Mouse (Mus musculus): ENCODE data around the gene Polr1d. TPM values are rescaled to one million over a fixed set of nuclear protein-coding genes. Genes with fewer than 3 reads are reported as not detected.

Polr1d gene
- polyA plus RNA-seq, 1 experiment = 33.0 TPM

- H3K4me3 ChIP-seq (ENCODE audit: low read depth, low read length) = no peak overlapping the region
- WGBS = 81% methylated on average over 6 of the region's 6 CpGs
- TF ChIP-seq POLR2A (IDR thresholded peaks at IDR 0.05; ENCODE audit: low read depth, low read length) (no peak), CTCF (IDR thresholded peaks at IDR 0.05; ENCODE audit: extremely low read depth, insufficient read length, insufficient replicate concordance, low read depth, low read length) (no peak)
- no peak overlapping the region for H3K27ac ChIP-seq (ENCODE audit: insufficient read depth, low read depth, low read length)
- peaks cover 14% of the 10 kb centered on the region for H3K4me1 ChIP-seq (ENCODE audit: control insufficient read depth, insufficient read depth, insufficient read length, low read length)
- no peaks in the 10 kb centered on the region for H3K36me3 ChIP-seq (ENCODE audit: control insufficient read depth, insufficient read depth, low read length)
- no peaks in the 10 kb centered on the region for H3K27me3 ChIP-seq (ENCODE audit: control insufficient read depth, insufficient read depth, low read length)
Measured at GRCm38 (mm10) chr5:147054328-147054727, 22.5 kb upstream of the Polr1d start.

DNA sequence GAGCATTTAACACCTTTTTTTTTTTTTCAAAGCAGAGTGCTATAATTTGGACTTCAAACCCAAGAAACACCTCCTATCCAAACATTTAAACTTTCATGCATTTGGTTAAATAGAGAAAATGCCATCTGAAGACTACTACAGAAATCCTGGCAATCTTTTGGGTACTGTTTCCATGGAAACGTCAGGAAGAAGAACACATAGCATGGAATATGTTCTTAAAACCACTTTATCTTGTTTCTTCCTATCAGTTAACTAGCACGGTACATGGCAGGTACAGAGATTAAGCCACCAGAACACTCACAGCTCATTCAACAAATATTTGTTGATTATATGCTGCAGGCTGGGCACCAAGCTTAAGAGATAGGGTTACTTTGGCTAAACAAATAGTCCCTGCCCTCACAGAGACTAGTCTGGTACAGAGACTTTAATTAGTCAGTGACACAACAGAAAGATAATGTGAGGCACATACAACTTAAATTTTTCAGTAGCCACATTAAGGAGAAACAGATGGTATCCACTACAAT, 22.0 kb upstream of the Polr1d start:
- no peak overlapping the region for H3K4me3 ChIP-seq (ENCODE audit: low read depth, low read length)
- no peaks in the 10 kb centered on the region for H3K36me3 ChIP-seq (ENCODE audit: control insufficient read depth, insufficient read depth, low read length)
- H3K27me3 ChIP-seq (ENCODE audit: control insufficient read depth, insufficient read depth, low read length) = no peaks in the 10 kb centered on the region
- H3K27ac ChIP-seq (ENCODE audit: insufficient read depth, low read depth, low read length) = no peak overlapping the region
- 31% methylated on average over 2 of the region's 2 CpGs for WGBS
- TF ChIP-seq CTCF (IDR thresholded peaks at IDR 0.05; ENCODE audit: extremely low read depth, insufficient read length, insufficient replicate concordance, low read depth, low read length) (no peak), POLR2A (IDR thresholded peaks at IDR 0.05; ENCODE audit: low read depth, low read length) (no peak)
- H3K4me1 ChIP-seq (ENCODE audit: control insufficient read depth, insufficient read depth, insufficient read length, low read length) = peaks cover 17% of the 10 kb centered on the region

DNA sequence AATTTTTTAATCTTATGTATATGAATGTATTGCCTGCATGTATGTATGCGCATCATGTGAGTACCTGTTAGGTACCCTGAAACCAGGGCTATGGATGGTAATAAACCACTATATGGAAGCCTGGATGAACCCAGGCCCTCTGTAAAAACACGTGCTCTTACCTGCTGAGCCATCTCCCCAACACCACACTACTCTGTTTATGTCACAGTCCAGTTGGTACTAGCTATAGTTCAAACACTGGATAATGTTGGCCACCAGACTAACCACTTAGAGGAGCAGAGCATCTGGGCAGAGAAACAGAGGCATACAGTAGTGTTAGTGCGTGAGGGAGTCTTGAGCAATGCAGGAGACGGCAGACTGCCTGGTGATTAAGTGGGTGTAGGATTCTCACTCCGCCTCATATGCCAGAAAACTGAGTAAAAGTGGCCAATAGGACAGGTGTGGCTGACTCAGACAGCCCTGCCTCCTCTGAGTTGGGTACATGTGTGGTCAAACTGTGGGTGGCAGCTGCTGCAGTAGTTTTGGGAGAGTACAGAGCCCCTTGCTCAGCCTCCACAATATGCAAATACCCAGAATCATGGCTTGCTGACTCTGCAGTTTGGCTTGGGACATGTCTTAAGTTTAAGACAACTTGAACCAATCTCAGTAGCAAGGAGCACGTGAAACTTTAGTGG, 21.1 kb upstream of the Polr1d start:
- H3K4me1 ChIP-seq (ENCODE audit: control insufficient read depth, insufficient read depth, insufficient read length, low read length) = peaks cover 20% of the 10 kb centered on the region
- 68% methylated on average over 6 of the region's 6 CpGs for WGBS
- H3K36me3 ChIP-seq (ENCODE audit: control insufficient read depth, insufficient read depth, low read length) = no peaks in the 10 kb centered on the region
- H3K27me3 ChIP-seq (ENCODE audit: control insufficient read depth, insufficient read depth, low read length) = no peaks in the 10 kb centered on the region
- H3K4me3 ChIP-seq (ENCODE audit: low read depth, low read length) = no peak overlapping the region
- H3K27ac ChIP-seq (ENCODE audit: insufficient read depth, low read depth, low read length) = no peak overlapping the region
- TF ChIP-seq POLR2A (IDR thresholded peaks at IDR 0.05; ENCODE audit: low read depth, low read length) (no peak), CTCF (IDR thresholded peaks at IDR 0.05; ENCODE audit: extremely low read depth, insufficient read length, insufficient replicate concordance, low read depth, low read length) (no peak)

GRCm38 (mm10) chr5:147056712-147057290, 20.0 kb upstream of the Polr1d start:
- TF ChIP-seq POLR2A (IDR thresholded peaks at IDR 0.05; ENCODE audit: low read depth, low read length) (no peak), CTCF (IDR thresholded peaks at IDR 0.05; ENCODE audit: extremely low read depth, insufficient read length, insufficient replicate concordance, low read depth, low read length) (no peak)
- Histone ChIP-seq H3K4me1 (ENCODE audit: control insufficient read depth, insufficient read depth, insufficient read length, low read length) (peaks cover 16% of the 10 kb centered on the region), H3K27me3 (ENCODE audit: control insufficient read depth, insufficient read depth, low read length) (no peaks in the 10 kb centered on the region), H3K36me3 (ENCODE audit: control insufficient read depth, insufficient read depth, low read length) (no peaks in the 10 kb centered on the region), H3K27ac (ENCODE audit: insufficient read depth, low read depth, low read length) (no peak overlapping the region), H3K4me3 (ENCODE audit: low read depth, low read length) (no peak overlapping the region)
- whole genome bisulfite sequencing = 72% methylated on average over 10 of the region's 10 CpGs

DNA sequence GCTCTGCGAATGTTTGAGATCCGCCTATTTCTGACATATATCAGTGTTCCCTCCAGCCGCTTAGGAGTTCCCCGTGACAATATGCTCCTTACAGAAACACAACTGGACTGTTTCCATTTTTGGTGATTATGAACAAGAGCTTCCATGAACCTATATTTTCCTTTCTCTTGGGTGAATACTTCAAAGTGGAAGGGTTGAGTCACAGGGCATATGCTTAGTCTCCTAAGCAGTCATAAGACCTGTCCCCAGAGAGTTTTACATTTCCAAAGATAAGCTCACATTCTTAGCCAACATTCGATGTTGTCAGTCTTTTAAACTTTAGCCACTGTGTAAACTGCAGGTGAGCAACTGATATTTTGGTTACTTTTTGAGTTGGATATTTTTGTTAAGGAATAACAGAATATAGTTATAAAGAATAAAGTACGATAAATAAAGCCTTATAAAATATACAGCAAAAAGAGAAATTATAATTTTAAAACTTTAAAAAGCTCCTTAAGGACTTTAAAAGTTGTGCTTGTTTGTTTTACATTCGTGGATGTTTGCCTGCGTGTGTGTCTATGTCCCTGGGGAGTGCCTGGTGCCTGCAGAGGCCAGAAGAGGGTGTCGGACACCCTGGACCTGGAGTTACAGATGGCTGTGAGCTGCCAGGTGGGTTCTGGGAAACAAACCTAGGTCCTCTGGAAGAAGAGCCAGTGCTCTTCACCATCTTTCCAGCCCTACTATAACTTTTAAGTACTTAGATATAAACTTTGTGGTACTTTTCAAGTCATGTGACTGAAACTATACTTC, 19.0 kb upstream of the Polr1d start:
- whole genome bisulfite sequencing = 45% methylated on average over 9 of the region's 9 CpGs
- Histone ChIP-seq H3K4me1 (ENCODE audit: control insufficient read depth, insufficient read depth, insufficient read length, low read length) (peaks cover 16% of the 10 kb centered on the region), H3K27ac (ENCODE audit: insufficient read depth, low read depth, low read length) (no peak overlapping the region), H3K36me3 (ENCODE audit: control insufficient read depth, insufficient read depth, low read length) (no peaks in the 10 kb centered on the region), H3K4me3 (ENCODE audit: low read depth, low read length) (no peak overlapping the region), H3K27me3 (ENCODE audit: control insufficient read depth, insufficient read depth, low read length) (no peaks in the 10 kb centered on the region)
- TF ChIP-seq POLR2A (IDR thresholded peaks at IDR 0.05; ENCODE audit: low read depth, low read length) = no peak
- TF ChIP-seq CTCF (IDR thresholded peaks at IDR 0.05; ENCODE audit: extremely low read depth, insufficient read length, insufficient replicate concordance, low read depth, low read length) = no peak

DNA sequence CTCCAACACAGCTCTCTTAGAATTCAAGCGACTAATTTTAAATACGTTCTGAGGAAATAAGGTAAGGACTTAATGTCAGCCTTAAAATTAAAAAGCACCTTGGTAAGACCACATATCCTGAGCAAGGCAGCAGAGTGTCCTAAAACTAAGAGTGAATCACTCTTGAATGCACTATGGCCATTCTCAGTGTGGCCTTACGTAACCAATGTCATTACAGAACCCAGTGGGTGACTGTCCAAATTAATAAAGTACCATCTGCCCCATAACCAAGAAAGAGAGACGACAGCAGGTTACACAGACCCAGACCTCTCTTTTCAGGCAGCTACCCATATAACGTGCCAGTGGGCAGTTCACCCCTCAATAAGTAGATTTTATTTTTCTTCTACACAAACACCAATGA, 18.2 kb upstream of the Polr1d start:
- Histone ChIP-seq H3K4me1 (ENCODE audit: control insufficient read depth, insufficient read depth, insufficient read length, low read length) (peaks cover 16% of the 10 kb centered on the region), H3K36me3 (ENCODE audit: control insufficient read depth, insufficient read depth, low read length) (no peaks in the 10 kb centered on the region), H3K27me3 (ENCODE audit: control insufficient read depth, insufficient read depth, low read length) (no peaks in the 10 kb centered on the region), H3K4me3 (ENCODE audit: low read depth, low read length) (no peak overlapping the region), H3K27ac (ENCODE audit: insufficient read depth, low read depth, low read length) (no peak overlapping the region)
- 93% methylated on average over 5 of the region's 5 CpGs for WGBS
- TF ChIP-seq POLR2A (IDR thresholded peaks at IDR 0.05; ENCODE audit: low read depth, low read length) = no peak
- no peak for TF ChIP-seq CTCF (IDR thresholded peaks at IDR 0.05; ENCODE audit: extremely low read depth, insufficient read length, insufficient replicate concordance, low read depth, low read length)

- WGBS = 60% methylated on average over 9 of the region's 9 CpGs
- Histone ChIP-seq H3K27me3 (ENCODE audit: control insufficient read depth, insufficient read depth, low read length) (no peaks in the 10 kb centered on the region), H3K36me3 (ENCODE audit: control insufficient read depth, insufficient read depth, low read length) (no peaks in the 10 kb centered on the region), H3K27ac (ENCODE audit: insufficient read depth, low read depth, low read length) (no peak overlapping the region), H3K4me1 (ENCODE audit: control insufficient read depth, insufficient read depth, insufficient read length, low read length) (peaks cover 9% of the 10 kb centered on the region), H3K4me3 (ENCODE audit: low read depth, low read length) (no peak overlapping the region)
- TF ChIP-seq CTCF (IDR thresholded peaks at IDR 0.05; ENCODE audit: extremely low read depth, insufficient read length, insufficient replicate concordance, low read depth, low read length) (no peak), POLR2A (IDR thresholded peaks at IDR 0.05; ENCODE audit: low read depth, low read length) (no peak)
Measured at GRCm38 (mm10) chr5:147059319-147059718, 17.5 kb upstream of the Polr1d start.
